Mouse (Mus musculus): ENCODE results near the gene Sct.

DNA sequence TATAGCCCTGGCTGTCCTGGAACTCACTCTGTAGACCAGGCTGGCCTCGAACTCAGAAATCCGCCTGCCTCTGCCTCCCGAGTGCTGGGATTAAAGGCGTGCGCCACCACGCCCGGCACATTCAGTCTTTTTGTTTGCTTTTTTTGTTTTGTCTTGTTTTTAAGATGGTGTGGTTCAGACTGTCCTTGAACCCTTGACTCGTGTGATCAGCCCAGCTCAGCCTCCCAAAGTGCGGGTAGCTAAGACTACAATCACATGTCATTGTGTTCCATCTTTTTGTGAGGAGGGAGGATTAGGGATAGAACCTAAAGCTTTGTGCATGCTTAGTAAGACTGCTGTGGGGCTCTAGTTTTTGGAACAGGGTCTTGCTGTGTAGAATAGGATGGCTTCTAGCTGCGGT, 47.4 kb downstream of the Sct start:
- TF ChIP-seq CTCF (IDR thresholded peaks at IDR 0.05; ENCODE audit: control insufficient read depth, insufficient read depth, insufficient replicate concordance, low read depth, low read length) (no peak), POLR2A (IDR thresholded peaks at IDR 0.05; ENCODE audit: control insufficient read depth, low read depth, low read length) (no peak)
